8 mouse cellular contexts compared by ENCODE assay signal in the genomic region with DNA sequence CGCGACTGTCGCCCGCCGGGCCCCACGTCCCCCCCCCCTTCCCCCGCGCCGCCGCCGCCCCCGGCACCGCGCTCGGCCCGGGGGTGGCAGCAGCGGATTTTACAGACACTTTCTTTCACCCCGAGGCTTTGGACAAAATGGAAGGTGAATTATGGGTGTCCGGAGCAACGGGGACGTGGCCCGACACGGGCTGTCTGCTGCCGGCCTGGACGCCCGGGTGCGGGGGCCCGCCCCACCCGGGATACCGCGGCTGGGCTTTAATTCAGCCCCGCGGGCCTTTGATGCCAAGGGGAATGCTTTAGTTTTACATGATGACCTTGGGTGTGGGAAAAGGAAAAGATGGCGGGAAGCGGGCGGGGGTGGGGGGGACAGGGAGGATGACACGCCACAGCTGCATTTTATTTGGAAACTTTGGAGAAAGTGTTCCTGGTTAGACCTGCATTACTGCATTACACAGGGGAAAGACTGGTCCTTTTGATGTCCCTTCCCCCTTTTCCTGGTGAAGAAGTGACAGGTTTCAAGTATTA. TPM values are rescaled to one million over a fixed set of nuclear protein-coding genes. Genes with fewer than 3 reads are reported as not detected.
A peak's percentile ranks its signal among the peaks of the same experiment; 100 is the strongest.
DNase-seq lines count a peak whose midpoint lies in the region; ATAC-seq and TF ChIP-seq lines count a peak whose summit lies in the region.

No protein-coding gene starts in this region.

- no peak for DNase-seq in kidney, postnatal 36 days
- DNase-seq in B cell, adult 2 months, result peak; percentile 8 to 14
- peak; percentile 34 for DNase-seq in hindbrain, embryonic 11.5 days (ENCODE audit: low spot score)
- no peak for DNase-seq in T-cell, adult 2 months (ENCODE audit: low spot score)
- no peak for DNase-seq in layer of hippocampus, adult 11-12 months (ENCODE audit: low spot score)

- 28% methylated on average over 20 of the region's 37 CpGs for WGBS in kidney, embryonic 15.5 days
- WGBS in hindbrain, embryonic 11.5 days, result 39% methylated on average over 17 of the region's 37 CpGs
- WGBS in macrophage (ENCODE audit: missing documents), result 21% methylated on average over 17 of the region's 37 CpGs

- peak overlapping the region; percentile 73 for H3K4me3 ChIP-seq in kidney, embryonic 15.5 days (replicated peaks)
- H3K4me3 ChIP-seq in cortical plate, adult 2 months (ENCODE audit: insufficient read depth, low read length), result peak overlapping the region; percentile 76; the same call in 1 of the 2 replicates
- peak overlapping the region; percentile 79 for H3K4me3 ChIP-seq in hindbrain, embryonic 11.5 days (ENCODE audit: low read depth, low read length)
- H3K4me3 ChIP-seq in macrophage (ENCODE audit: inconsistent target), result peak overlapping the region; percentile 17; the same call in 1 of the 2 replicates

- no peak for ATAC-seq in kidney, embryonic 15.5 days (replicated peaks; ENCODE audit: low FRiP score)
- no peak; the same call in 1 of the 2 replicates for ATAC-seq in hindbrain, embryonic 11.5 days (ENCODE audit: low FRiP score)

- H3K4me1 ChIP-seq in kidney, embryonic 15.5 days, result no peaks in the 10 kb centered on the region; the same call in 1 of the 2 replicates
- H3K4me1 ChIP-seq in cortical plate, adult 2 months (ENCODE audit: control insufficient read depth, insufficient read depth, low read length), result no peaks in the 10 kb centered on the region
- H3K4me1 ChIP-seq in hindbrain, embryonic 11.5 days (replicated peaks; ENCODE audit: control insufficient read depth, insufficient read depth, low read length), result no peaks in the 10 kb centered on the region

- peak overlapping the region; percentile 52 for H3K4me2 ChIP-seq in kidney, embryonic 15.5 days
- H3K4me2 ChIP-seq in hindbrain, embryonic 11.5 days (replicated peaks; ENCODE audit: low read depth, low read length), result peak overlapping the region; percentile 53

- H3K9me3 ChIP-seq in kidney, embryonic 15.5 days (replicated peaks), result no peaks in the 10 kb centered on the region
- H3K9me3 ChIP-seq in hindbrain, embryonic 11.5 days (ENCODE audit: control insufficient read depth, low read length), result no peaks in the 10 kb centered on the region

- H3K79me2 ChIP-seq in macrophage (ENCODE audit: inconsistent target), result no peaks in the 10 kb centered on the region

- peak overlapping the region; percentile 95 for H3K27ac ChIP-seq in kidney, embryonic 15.5 days
- H3K27ac ChIP-seq in cortical plate, adult 2 months (ENCODE audit: insufficient read depth, low read length), result no peak overlapping the region
- H3K27ac ChIP-seq in hindbrain, embryonic 11.5 days (ENCODE audit: low read depth, low read length), result peak overlapping the region; percentile 96
- H3K27ac ChIP-seq in macrophage, result no peak overlapping the region

- peaks cover 15% of the 10 kb centered on the region for H3K36me3 ChIP-seq in kidney, embryonic 15.5 days
- no peaks in the 10 kb centered on the region for H3K36me3 ChIP-seq in hindbrain, embryonic 11.5 days (ENCODE audit: control insufficient read depth, insufficient read depth, low read length)
- no peaks in the 10 kb centered on the region for H3K36me3 ChIP-seq in macrophage (ENCODE audit: inconsistent target)

- peaks cover 4% of the 10 kb centered on the region; the same call in 1 of the 2 replicates for H3K27me3 ChIP-seq in kidney, embryonic 15.5 days
- no peaks in the 10 kb centered on the region; the same call in 1 of the 2 replicates for H3K27me3 ChIP-seq in hindbrain, embryonic 11.5 days (ENCODE audit: control insufficient read depth, insufficient read depth, low read length)

- peak overlapping the region; percentile 85 for H3K9ac ChIP-seq in kidney, embryonic 15.5 days
- H3K9ac ChIP-seq in hindbrain, embryonic 11.5 days (ENCODE audit: low read depth, low read length), result peak overlapping the region; percentile 90

- TF ChIP-seq POLR2A in cortical plate, adult 2 months (IDR thresholded peaks at IDR 0.05; ENCODE audit: extremely low read depth, insufficient read depth, low read length), result no peak

- TF ChIP-seq CTCF in cortical plate, adult 2 months (IDR thresholded peaks at IDR 0.05; ENCODE audit: extremely low read depth, insufficient read depth, low read length), result no peak

RNA-seq across cellular contexts. Expression of gene Hmgb3, which starts 1.3 kb away (rescaled TPM):
- polyA plus RNA-seq in kidney, embryonic 15.5 days (2015; fragmentation: Nextera tagmentation; extraction: Ambion mirVana), result 361 and 382 TPM in 2 replicates
- 43.8 and 44.9 TPM in 2 replicates for polyA plus RNA-seq in cortical plate, adult 2 months (2012; rRNA removed)
- 571 and 643 TPM in 2 replicates for polyA plus RNA-seq in hindbrain, embryonic 11.5 days (2014; fragmentation: Nextera tagmentation; extraction: Ambion mirVana)
- total RNA-seq in macrophage (2018; cell fraction: chromatin; rRNA removed), result 10 to 100 TPM in 1 of 26 experiments, 1 to 10 TPM in 14, under 1 TPM in 6, not detected in 5; 0.62 to 11.7 (median 1.4) TPM
- total RNA-seq in macrophage (2018; cell fraction: cytosol; rRNA removed), result 1 to 10 TPM in 23 of 26 experiments, under 1 TPM in 3; 0.38 to 7.4 (median 2.3) TPM
- total RNA-seq in macrophage (2018; cell fraction: nucleus; rRNA removed), result 10 to 100 TPM in 3 of 26 experiments, 1 to 10 TPM in 13, under 1 TPM in 9, not detected in 1; 0.34 to 15.5 (median 1.7) TPM
- 1.9 to 13.6 TPM (median 13.4 TPM) in 3 replicates for polyA plus RNA-seq in macrophage (2018)

Comparison
In these comparisons a context has a peak if more than half of its experiments do, and no peak if none do; other contexts are left out.
1. H3K27ac ChIP-seq: peak in kidney, embryonic 15.5 days (single experiment) and hindbrain, embryonic 11.5 days (single experiment); none in cortical plate, adult 2 months (single experiment) and macrophage (single experiment).
2. H3K4me3 ChIP-seq: peak in every context shown above with its lines; median percentile 79 in hindbrain, embryonic 11.5 days; 76 in cortical plate, adult 2 months; 73 in kidney, embryonic 15.5 days; 17 in macrophage.
3. DNase-seq: peak in B cell, adult 2 months (2 of 2) and hindbrain, embryonic 11.5 days (single experiment); none in kidney, postnatal 36 days (0 of 2), T-cell, adult 2 months (single experiment) and layer of hippocampus, adult 11-12 months (single experiment).